Mouse (Mus musculus) CD4-positive helper T cell, adult 2 months (primary cell): ENCODE measurements at regions not wholly inside any gene's neighbourhood (a gene's known extent, or its start where the extent isn't known, plus 50 kb on each side); places are given as distances from the start of the nearest gene placed in this dataset.
"Not testable (repeated sequence)": the region's sequence is repeated elsewhere in the genome, so short reads cannot be mapped to it uniquely, and the experiment has no call there.

Experiments used
- DNase-seq: peaks from one replicate; pipeline ENCODE4 v3.0.0-alpha.2; 2012; ENCODE audit warnings: low read depth, missing footprints, low spot score

- DNase-seq, result no peak
Measured at GRCm38 (mm10) chr11:22573166-22573565, 61.3 kb downstream of the Tmem17 start.

- DNase-seq, result no peak
Measured at GRCm38 (mm10) chr11:22573802-22574201, 61.9 kb downstream of the Tmem17 start.

GRCm38 (mm10) chr11:22574506-22574905, 62.6 kb downstream of the Tmem17 start:
- DNase-seq, result no peak

- no peak for DNase-seq
Measured at GRCm38 (mm10) chr11:22584100-22584487, 72.2 kb downstream of the Tmem17 start.

GRCm38 (mm10) chr11:22584488-22585158, 72.7 kb downstream of the Tmem17 start:
- no peak for DNase-seq

GRCm38 (mm10) chr11:22587691-22588241, 75.9 kb downstream of the Tmem17 start:
- no peak for DNase-seq

- no peak for DNase-seq
Measured at GRCm38 (mm10) chr11:22588546-22588945, 76.7 kb downstream of the Tmem17 start.

GRCm38 (mm10) chr11:22589901-22590300, 78.0 kb downstream of the Tmem17 start:
- DNase-seq, result no peak

GRCm38 (mm10) chr11:22591050-22591449, 79.2 kb downstream of the Tmem17 start:
- not testable (repeated sequence) for DNase-seq

GRCm38 (mm10) chr11:22592706-22593105, 80.8 kb downstream of the Tmem17 start:
- no peak for DNase-seq

- DNase-seq, result no peak
Measured at GRCm38 (mm10) chr11:22596076-22596804, 84.4 kb downstream of the Tmem17 start.

- DNase-seq, result no peak
Measured at GRCm38 (mm10) chr11:22596805-22597149, 84.9 kb downstream of the Tmem17 start.

- no peak for DNase-seq
Measured at GRCm38 (mm10) chr11:22600370-22600769, 88.5 kb downstream of the Tmem17 start.

GRCm38 (mm10) chr11:22601977-22602376, 90.1 kb downstream of the Tmem17 start:
- DNase-seq, result no peak

- no peak for DNase-seq
Measured at GRCm38 (mm10) chr11:22602610-22603009, 90.7 kb downstream of the Tmem17 start.

GRCm38 (mm10) chr11:22603397-22603796, 91.5 kb downstream of the Tmem17 start:
- no peak for DNase-seq

- DNase-seq, result no peak
Measured at GRCm38 (mm10) chr11:22606380-22606779, 94.5 kb downstream of the Tmem17 start.

- DNase-seq, result no peak
Measured at GRCm38 (mm10) chr11:22607645-22608044, 95.8 kb downstream of the Tmem17 start.

GRCm38 (mm10) chr11:22608945-22609344, 97.1 kb downstream of the Tmem17 start:
- DNase-seq, result no peak

- no peak for DNase-seq
Measured at GRCm38 (mm10) chr11:22610433-22611101, 98.7 kb downstream of the Tmem17 start.

- no peak for DNase-seq
Measured at GRCm38 (mm10) chr11:22611102-22611869, 99.4 kb downstream of the Tmem17 start.

- no peak for DNase-seq
Measured at GRCm38 (mm10) chr11:22613500-22613899, 101.6 kb downstream of the Tmem17 start.
